Mouse (Mus musculus): ENCODE data around the gene Irf9.

GRCm38 (mm10) chr14:55651528-55651927 lies 48.2 kb downstream of the Irf9 start:
- no peak for TF ChIP-seq TAL1 (IDR thresholded peaks at IDR 0.05; ENCODE audit: low read length)
- TF ChIP-seq GATA1 (IDR thresholded peaks at IDR 0.05; ENCODE audit: low read length) = no peak

All from erythroblast, embryonic 14.5 days (primary cell).